Mouse (Mus musculus): ENCODE data around the gene Dstyk.
"Not testable (repeated sequence)": the region's sequence is repeated elsewhere in the genome, so short reads cannot be mapped to it uniquely, and the experiment has no call there.

The Dstyk gene

GRCm38 (mm10) chr1:132436960-132437359, 19.6 kb downstream of the Dstyk start:
- DNase-seq (ENCODE audit: low read depth, low spot score), result no peak

GRCm38 (mm10) chr1:132437389-132437788, 20.0 kb downstream of the Dstyk start:
- peak; percentile 29 for DNase-seq (ENCODE audit: low read depth, low spot score)

GRCm38 (mm10) chr1:132440896-132441435, 23.6 kb downstream of the Dstyk start:
- DNase-seq (ENCODE audit: low read depth, low spot score), result no peak

GRCm38 (mm10) chr1:132449742-132450141, 32.4 kb downstream of the Dstyk start:
- no peak for DNase-seq (ENCODE audit: low read depth, low spot score)

GRCm38 (mm10) chr1:132464651-132465050, 47.3 kb downstream of the Dstyk start:
- no peak for DNase-seq (ENCODE audit: low read depth, low spot score)

- peak; percentile 17 for DNase-seq (ENCODE audit: low read depth, low spot score)
Observed at GRCm38 (mm10) chr1:132468926-132469325, 51.6 kb downstream of the Dstyk start.

- DNase-seq (ENCODE audit: low read depth, low spot score), result no peak
Observed at GRCm38 (mm10) chr1:132469519-132469918, 52.2 kb downstream of the Dstyk start.

- not testable (repeated sequence) for DNase-seq (ENCODE audit: low read depth, low spot score)
Observed at GRCm38 (mm10) chr1:132470031-132470430, 52.7 kb downstream of the Dstyk start.

- DNase-seq (ENCODE audit: low read depth, low spot score), result no peak
Observed at GRCm38 (mm10) chr1:132471032-132471431, 53.7 kb downstream of the Dstyk start.

- no peak for DNase-seq (ENCODE audit: low read depth, low spot score)
Observed at GRCm38 (mm10) chr1:132471499-132471898, 54.1 kb downstream of the Dstyk start.

GRCm38 (mm10) chr1:132472537-132472936, 55.2 kb downstream of the Dstyk start:
- peak; percentile 53 for DNase-seq (ENCODE audit: low read depth, low spot score)

- DNase-seq (ENCODE audit: low read depth, low spot score), result peak; percentile 15
Observed at GRCm38 (mm10) chr1:132474496-132474895, 57.1 kb downstream of the Dstyk start.

- no peak for DNase-seq (ENCODE audit: low read depth, low spot score)
Observed at GRCm38 (mm10) chr1:132476575-132476927, 59.2 kb downstream of the Dstyk start.

GRCm38 (mm10) chr1:132476928-132477691, 59.8 kb downstream of the Dstyk start, which contains the start of gene Rbbp5:
Rbbp5 (plus strand) TSS chr1:132477365.
- peak; percentile 95 for DNase-seq (ENCODE audit: low read depth, low spot score)

GRCm38 (mm10) chr1:132479438-132479837, 62.1 kb downstream of the Dstyk start:
- no peak for DNase-seq (ENCODE audit: low read depth, low spot score)

- no peak for DNase-seq (ENCODE audit: low read depth, low spot score)
Observed at GRCm38 (mm10) chr1:132481619-132482018, 64.3 kb downstream of the Dstyk start.

GRCm38 (mm10) chr1:132483234-132483633, 65.9 kb downstream of the Dstyk start:
- no peak for DNase-seq (ENCODE audit: low read depth, low spot score)

- no peak for DNase-seq (ENCODE audit: low read depth, low spot score)
Observed at GRCm38 (mm10) chr1:132483759-132484158, 66.4 kb downstream of the Dstyk start.

- DNase-seq (ENCODE audit: low read depth, low spot score), result peak; percentile 50
Observed at GRCm38 (mm10) chr1:132500535-132500934, 83.2 kb downstream of the Dstyk start.

- DNase-seq (ENCODE audit: low read depth, low spot score), result peak; percentile 54
Observed at GRCm38 (mm10) chr1:132505155-132505554, 87.8 kb downstream of the Dstyk start.

GRCm38 (mm10) chr1:132506058-132506457, 88.7 kb downstream of the Dstyk start, which contains the start of gene Tmem81:
Tmem81 (plus strand) TSS chr1:132506230.
- peak; percentile 82 for DNase-seq (ENCODE audit: low read depth, low spot score)

- no peak for DNase-seq (ENCODE audit: low read depth, low spot score)
Observed at GRCm38 (mm10) chr1:132506656-132507055, 89.3 kb downstream of the Dstyk start.

- peak; percentile 45 for DNase-seq (ENCODE audit: low read depth, low spot score)
Observed at GRCm38 (mm10) chr1:132509771-132510170, 92.4 kb downstream of the Dstyk start.

Measured in brain, adult 2 months (tissue).